Mouse (Mus musculus): ENCODE results near the gene Ror2. TPM values are rescaled to one million over a fixed set of nuclear protein-coding genes. Genes with fewer than 3 reads are reported as not detected.

Gene Ror2
- polyA plus RNA-seq (2012; rRNA removed) = 3.0 and 3.1 TPM in 2 replicates

GRCm38 (mm10) chr13:53285756-53286361, at the start of gene Ror2:
Ror2 (minus strand) TSS chr13:53286124.

Other genes starting within 250 kb of the Ror2 start
- gene Sptlc1, start 91.3 kb upstream of the Ror2 start, polyA plus RNA-seq (2012; rRNA removed) = 25.9 and 27.8 TPM in 2 replicates
- gene Msx2, start 186.9 kb upstream of the Ror2 start, polyA plus RNA-seq (2012; rRNA removed) = 0.49 and 0.84 TPM in 2 replicates